Comparison of ENCODE assay signal across 13 mouse cellular contexts in genomic region chr17:48474282-48474681, GRCm38 (mm10). TPM values are rescaled to one million over a fixed set of nuclear protein-coding genes. Genes with fewer than 3 reads are reported as not detected.
"Had no signal": no experiment of that assay in that cellular context is flagged by ENCODE, and none has a peak within 500 bp of the region (broad histone marks: within the 10 kb centered on the region; RNA-seq: fewer than 3 reads in every experiment).

No protein-coding gene starts in this region.

RNA-seq across cellular contexts. Expression of gene Unc5cl, which starts 19.6 kb away (rescaled TPM):
- polyA plus RNA-seq: heart, postnatal 0 days; hindbrain, embryonic 15.5 days had no signal

RNA-seq across cellular contexts. Expression of gene Tspo2, which starts 23.0 kb away (rescaled TPM):
- total RNA-seq: layer of hippocampus, adult 18-20 months; layer of hippocampus, adult 2 months; layer of hippocampus, adult 8-10 months; layer of hippocampus, postnatal 10 days; layer of hippocampus, postnatal 25 days; layer of hippocampus, postnatal 36 days; left cerebral cortex, adult 18-20 months; left cerebral cortex, adult 2 months; left cerebral cortex, adult 8-10 months had no signal
- polyA plus RNA-seq: inflammation-experienced regulatory T-cells, adult 6 months had no signal

RNA-seq across cellular contexts. Expression of gene Apobec2, which starts 41.6 kb away (rescaled TPM):
- total RNA-seq: hematopoietic stem cell, adult 5-6 weeks; layer of hippocampus, adult 18-20 months; layer of hippocampus, postnatal 36 days; left cerebral cortex, adult 18-20 months; left cerebral cortex, adult 2 months had no signal
